Mouse (Mus musculus): ENCODE results near the gene Rnase1. TPM values are rescaled to one million over a fixed set of nuclear protein-coding genes. Genes with fewer than 3 reads are reported as not detected.

Rnase1 gene
- polyA plus RNA-seq, 1 experiment from 2014 or later: not detected

DNA sequence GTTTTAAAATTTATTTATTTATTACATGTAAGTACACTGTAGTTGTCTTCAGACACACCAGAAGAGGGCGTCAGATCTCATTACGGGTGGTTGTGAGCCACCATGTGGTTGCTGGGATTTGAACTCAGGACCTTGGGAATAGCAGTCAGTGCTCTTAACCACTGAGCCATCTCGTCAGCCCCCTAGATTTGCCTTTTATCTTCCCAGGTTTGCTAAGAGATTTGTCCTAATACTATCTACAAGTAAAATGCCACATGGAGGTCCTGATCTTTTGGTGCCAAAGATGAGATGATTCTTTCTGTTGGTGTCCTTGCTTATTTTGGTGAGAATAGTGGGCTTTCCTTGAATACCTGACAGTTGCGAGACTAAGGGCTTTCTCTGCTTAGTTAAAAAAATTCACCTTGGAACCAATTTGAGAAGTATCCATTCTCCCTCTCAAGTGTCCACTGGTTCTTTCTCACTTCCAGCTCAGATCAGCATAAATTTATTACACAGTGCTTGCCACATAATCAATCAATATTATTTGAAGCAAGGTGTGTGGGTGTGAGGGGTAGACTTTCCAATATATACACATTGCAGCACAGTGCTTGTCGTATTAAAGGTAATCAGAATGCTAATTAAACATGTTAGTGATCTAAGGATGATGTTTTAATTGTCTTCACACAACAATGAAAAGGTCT lies 9.6 kb upstream of the Rnase1 start:
- Histone ChIP-seq H3K27ac (no peak overlapping the region), H3K9me3 (no peaks in the 10 kb centered on the region), H3K4me1 (no peaks in the 10 kb centered on the region), H3K4me3 (no peak overlapping the region), H3K4me2 (no peak overlapping the region), H3K27me3 (no peaks in the 10 kb centered on the region), H3K9ac (no peak overlapping the region), H3K36me3 (no peaks in the 10 kb centered on the region)
- 88% methylated on average over 5 of the region's 5 CpGs for WGBS
- ATAC-seq (ENCODE audit: insufficient number of reproducible peaks, insufficient read depth, low FRiP score, low TSS enrichment, low read depth): no peak

DNA sequence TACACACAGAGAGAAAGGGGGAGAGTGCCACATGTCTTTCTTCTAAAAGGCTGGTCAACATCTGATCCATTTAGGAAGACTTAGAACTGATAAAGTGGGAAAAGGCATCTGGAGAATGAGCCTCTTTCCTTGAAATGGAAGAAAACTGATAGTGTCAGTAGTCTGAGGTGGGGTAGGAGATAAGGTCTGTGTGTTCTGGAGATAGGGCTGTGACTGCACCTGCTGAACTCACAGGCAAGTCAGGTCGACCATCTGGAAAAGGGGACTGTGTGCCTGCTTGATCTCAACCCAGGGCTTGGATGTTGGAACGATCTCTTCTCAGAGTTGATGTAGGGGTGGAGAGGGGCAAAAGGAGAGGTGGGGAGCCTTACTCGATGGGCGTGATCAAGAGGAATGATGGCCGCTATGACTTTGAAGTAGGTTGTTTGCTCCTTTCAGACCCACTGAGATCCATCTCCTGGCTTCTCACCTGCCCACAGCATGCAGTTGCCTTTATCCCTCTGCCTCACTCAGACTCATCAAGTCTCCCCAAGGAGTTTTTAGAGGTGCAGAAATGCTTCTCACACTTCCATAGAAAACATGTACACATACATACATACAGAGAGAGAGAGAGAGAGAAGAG lies 5.8 kb upstream of the Rnase1 start:
- Histone ChIP-seq H3K4me1 (no peaks in the 10 kb centered on the region), H3K36me3 (no peaks in the 10 kb centered on the region), H3K9ac (no peak overlapping the region), H3K4me3 (no peak overlapping the region), H3K4me2 (no peak overlapping the region), H3K9me3 (no peaks in the 10 kb centered on the region), H3K27me3 (no peaks in the 10 kb centered on the region), H3K27ac (no peak overlapping the region)
- ATAC-seq (ENCODE audit: insufficient number of reproducible peaks, insufficient read depth, low FRiP score, low TSS enrichment, low read depth): no peak
- 84% methylated on average over 5 of the region's 5 CpGs for WGBS

DNA sequence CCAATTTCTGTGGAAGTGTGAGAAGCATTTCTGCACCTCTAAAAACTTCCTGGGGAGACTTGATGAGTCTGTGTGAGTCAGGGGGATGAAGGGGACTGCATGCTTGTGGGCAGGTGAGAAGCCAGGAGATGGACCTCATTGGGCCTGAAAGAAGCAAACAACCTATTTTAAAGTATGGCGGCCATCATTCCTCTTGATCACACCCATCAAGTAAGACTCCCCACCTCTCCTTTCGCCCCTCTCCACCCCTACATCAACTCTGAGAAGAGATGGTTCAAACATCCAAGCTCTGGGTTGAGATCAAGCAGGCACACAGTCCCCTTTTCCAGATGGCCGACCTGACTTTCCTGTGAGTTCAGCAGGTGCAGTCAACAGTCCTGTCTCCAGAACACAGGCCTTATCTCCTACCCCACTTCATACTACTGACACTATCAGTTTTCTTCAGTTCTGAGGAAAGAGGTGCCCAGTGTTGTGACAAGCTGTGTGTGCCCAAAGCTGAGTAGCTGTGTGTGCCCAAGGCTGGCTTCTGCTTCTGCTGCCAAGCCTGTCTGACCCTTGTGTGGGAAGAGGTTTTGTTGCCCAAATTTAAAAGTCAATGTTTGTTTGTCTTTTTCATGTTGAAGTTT lies 3.7 kb upstream of the Rnase1 start:
- no peaks in the 10 kb centered on the region for H3K9me3 ChIP-seq
- no peaks in the 10 kb centered on the region for H3K36me3 ChIP-seq
- H3K4me2 ChIP-seq: no peak overlapping the region
- H3K4me1 ChIP-seq: no peaks in the 10 kb centered on the region
- H3K9ac ChIP-seq: no peak overlapping the region
- no peaks in the 10 kb centered on the region for H3K27me3 ChIP-seq
- no peak overlapping the region for H3K4me3 ChIP-seq
- no peak for ATAC-seq (ENCODE audit: insufficient number of reproducible peaks, insufficient read depth, low FRiP score, low TSS enrichment, low read depth)
- 79% methylated on average over 3 of the region's 3 CpGs for WGBS
- H3K27ac ChIP-seq: no peak overlapping the region

DNA sequence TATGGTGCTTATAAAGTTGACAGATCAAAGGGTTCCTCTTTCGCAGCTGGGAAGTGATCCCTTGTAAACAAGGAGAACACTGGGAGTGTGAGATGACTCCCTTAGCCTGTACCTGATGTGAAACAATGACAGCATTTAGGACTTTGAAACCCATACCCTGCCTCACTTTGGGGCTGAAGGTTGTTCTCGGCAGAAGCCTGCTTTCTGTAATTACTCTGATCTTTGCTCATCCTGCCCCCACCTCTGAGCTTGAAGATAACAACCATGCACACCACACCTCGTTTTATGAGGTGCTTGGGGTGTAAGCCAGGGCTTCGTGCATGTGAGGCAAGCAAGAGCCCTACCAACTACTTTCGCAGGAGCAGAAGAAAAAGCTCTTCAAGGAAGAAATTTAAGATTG lies 2.6 kb upstream of the Rnase1 start:
- Histone ChIP-seq H3K27ac (no peak overlapping the region), H3K4me2 (no peak overlapping the region), H3K4me1 (no peaks in the 10 kb centered on the region), H3K4me3 (no peak overlapping the region), H3K9ac (no peak overlapping the region), H3K9me3 (no peaks in the 10 kb centered on the region), H3K36me3 (no peaks in the 10 kb centered on the region), H3K27me3 (no peaks in the 10 kb centered on the region)
- WGBS: 47% methylated on average over 5 of the region's 5 CpGs
- ATAC-seq (ENCODE audit: insufficient number of reproducible peaks, insufficient read depth, low FRiP score, low TSS enrichment, low read depth): no peak

DNA sequence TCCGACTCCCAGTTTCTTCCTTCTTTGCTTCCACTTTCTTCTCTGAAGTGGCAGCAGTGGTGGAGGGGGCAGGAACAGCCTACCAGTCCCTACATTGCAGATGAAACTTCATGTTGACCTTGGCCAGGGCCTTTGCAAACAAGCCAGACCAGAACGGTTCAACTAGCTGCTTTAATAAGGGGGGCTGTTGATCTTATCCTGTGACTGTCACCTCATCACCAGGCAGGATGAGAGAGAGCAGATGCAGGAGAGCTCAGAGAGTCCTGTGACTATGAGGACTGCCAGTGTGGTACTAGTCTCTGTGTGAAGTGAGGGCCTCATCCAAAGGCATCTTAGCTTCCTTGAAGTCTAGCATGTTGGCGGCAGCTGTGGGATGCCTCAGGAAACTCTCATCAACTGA lies 1.4 kb upstream of the Rnase1 start:
- no peak for ATAC-seq (ENCODE audit: insufficient number of reproducible peaks, insufficient read depth, low FRiP score, low TSS enrichment, low read depth)
- Histone ChIP-seq H3K4me2 (no peak overlapping the region), H3K4me1 (no peaks in the 10 kb centered on the region), H3K9me3 (no peaks in the 10 kb centered on the region), H3K27me3 (no peaks in the 10 kb centered on the region), H3K27ac (no peak overlapping the region), H3K36me3 (no peaks in the 10 kb centered on the region), H3K9ac (no peak overlapping the region), H3K4me3 (no peak overlapping the region)
- WGBS: 81% methylated on average over 3 of the region's 3 CpGs

DNA sequence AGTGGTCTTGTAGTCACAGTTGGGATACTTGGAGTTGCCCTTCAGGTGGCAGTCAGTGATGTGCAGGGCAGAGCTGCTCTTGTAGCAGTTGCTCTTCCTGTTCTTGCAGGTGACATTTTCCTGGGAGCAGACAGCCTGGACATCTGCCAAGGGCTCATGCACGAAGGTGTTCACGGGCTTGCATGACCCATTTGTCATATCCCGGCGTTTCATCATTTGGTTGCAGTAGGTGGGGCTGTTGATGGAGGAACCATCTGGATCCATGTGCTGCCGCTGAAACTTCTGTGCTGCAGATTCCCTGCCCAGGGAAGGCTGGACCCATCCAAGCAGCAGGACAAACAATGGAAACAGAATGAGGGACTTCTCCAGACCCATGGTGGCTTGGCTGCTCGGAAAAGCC lies 1.1 kb downstream of the Rnase1 start:
- 83% methylated on average over 6 of the region's 6 CpGs for WGBS

DNA sequence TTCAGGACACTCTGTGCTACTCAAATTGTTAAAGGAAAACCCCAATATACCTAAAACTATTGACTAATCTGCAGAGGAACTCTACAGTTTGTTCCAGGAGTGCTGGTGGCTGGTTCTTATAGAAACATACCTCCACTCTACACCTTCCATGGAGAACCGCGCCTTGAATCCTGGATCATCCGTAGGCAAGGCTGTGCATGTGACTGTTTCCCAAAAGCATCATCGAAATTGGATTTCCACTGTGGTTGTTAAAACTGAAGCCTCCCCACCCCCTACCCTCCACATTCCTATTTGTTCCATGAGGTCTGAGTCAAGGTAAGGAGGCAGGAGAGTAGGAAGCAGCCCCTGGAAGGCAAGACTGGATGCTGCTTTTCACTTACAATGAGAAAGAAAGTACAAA lies 2.1 kb downstream of the Rnase1 start:
- Histone ChIP-seq H3K4me3 (no peak overlapping the region), H3K27me3 (no peaks in the 10 kb centered on the region), H3K27ac (no peak overlapping the region), H3K9me3 (no peaks in the 10 kb centered on the region), H3K9ac (no peak overlapping the region), H3K4me1 (no peaks in the 10 kb centered on the region), H3K4me2 (no peak overlapping the region), H3K36me3 (no peaks in the 10 kb centered on the region)
- WGBS: 95% methylated on average over 4 of the region's 4 CpGs
- no peak for ATAC-seq (ENCODE audit: insufficient number of reproducible peaks, insufficient read depth, low FRiP score, low TSS enrichment, low read depth)

More for the DNA sequence above, 1.1 kb downstream of the Rnase1 start:
- no peak for ATAC-seq (ENCODE audit: insufficient number of reproducible peaks, insufficient read depth, low FRiP score, low TSS enrichment, low read depth)
- Histone ChIP-seq H3K4me1 (no peaks in the 10 kb centered on the region), H3K36me3 (no peaks in the 10 kb centered on the region), H3K27me3 (no peaks in the 10 kb centered on the region), H3K9me3 (no peaks in the 10 kb centered on the region), H3K9ac (no peak overlapping the region), H3K4me2 (no peak overlapping the region), H3K4me3 (no peak overlapping the region), H3K27ac (no peak overlapping the region)

DNA sequence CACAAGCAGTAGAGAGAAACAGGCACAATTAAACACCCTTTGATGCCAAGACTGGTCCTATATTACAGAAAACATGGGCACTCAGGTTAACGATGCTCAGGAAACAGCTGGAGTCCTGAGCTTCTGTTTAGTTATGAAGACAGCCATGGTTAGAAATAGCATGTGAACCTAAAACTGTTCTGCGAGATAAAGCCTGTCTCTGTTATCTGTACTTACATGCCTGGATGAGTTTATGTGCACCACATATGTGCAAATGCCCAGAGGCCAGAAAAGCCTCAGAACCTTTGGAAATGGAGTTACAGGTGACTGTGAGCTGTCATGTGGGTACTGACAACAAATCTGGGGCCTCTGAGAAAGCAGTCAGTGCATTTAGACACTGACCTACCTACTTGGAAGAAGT lies 2.6 kb downstream of the Rnase1 start:
- WGBS: 75% methylated on average over 2 of the region's 2 CpGs
- H3K27ac ChIP-seq: no peak overlapping the region
- no peak overlapping the region for H3K4me2 ChIP-seq

DNA sequence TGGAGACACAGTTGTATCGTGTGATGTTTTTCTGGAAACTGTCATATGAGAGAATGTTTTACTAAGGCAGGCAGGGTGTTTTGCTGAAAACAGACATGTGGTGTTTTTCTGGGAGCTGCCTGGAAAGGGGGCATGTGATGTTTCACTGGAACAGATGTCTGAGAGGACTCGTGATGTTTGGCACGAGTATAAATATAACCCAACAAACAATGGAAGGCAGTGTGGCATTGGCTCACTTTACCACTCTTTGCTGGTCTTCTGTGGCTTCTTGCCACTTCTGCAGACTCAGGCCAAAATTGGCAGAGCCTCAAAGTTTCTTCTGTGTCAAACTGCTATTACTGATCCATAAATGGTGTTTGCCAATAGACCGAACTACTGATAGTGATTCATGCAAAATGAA lies 3.3 kb downstream of the Rnase1 start:
- Histone ChIP-seq H3K9ac (no peak overlapping the region), H3K9me3 (no peaks in the 10 kb centered on the region), H3K27ac (no peak overlapping the region), H3K27me3 (no peaks in the 10 kb centered on the region), H3K36me3 (no peaks in the 10 kb centered on the region), H3K4me3 (no peak overlapping the region), H3K4me2 (no peak overlapping the region), H3K4me1 (no peaks in the 10 kb centered on the region)
- no peak for ATAC-seq (ENCODE audit: insufficient number of reproducible peaks, insufficient read depth, low FRiP score, low TSS enrichment, low read depth)
- 74% methylated on average over 4 of the region's 4 CpGs for WGBS

More for the DNA sequence above, 2.6 kb downstream of the Rnase1 start:
- Histone ChIP-seq H3K27me3 (no peaks in the 10 kb centered on the region), H3K9me3 (no peaks in the 10 kb centered on the region), H3K4me3 (no peak overlapping the region), H3K4me1 (no peaks in the 10 kb centered on the region), H3K36me3 (no peaks in the 10 kb centered on the region), H3K9ac (no peak overlapping the region)
- no peak for ATAC-seq (ENCODE audit: insufficient number of reproducible peaks, insufficient read depth, low FRiP score, low TSS enrichment, low read depth)

DNA sequence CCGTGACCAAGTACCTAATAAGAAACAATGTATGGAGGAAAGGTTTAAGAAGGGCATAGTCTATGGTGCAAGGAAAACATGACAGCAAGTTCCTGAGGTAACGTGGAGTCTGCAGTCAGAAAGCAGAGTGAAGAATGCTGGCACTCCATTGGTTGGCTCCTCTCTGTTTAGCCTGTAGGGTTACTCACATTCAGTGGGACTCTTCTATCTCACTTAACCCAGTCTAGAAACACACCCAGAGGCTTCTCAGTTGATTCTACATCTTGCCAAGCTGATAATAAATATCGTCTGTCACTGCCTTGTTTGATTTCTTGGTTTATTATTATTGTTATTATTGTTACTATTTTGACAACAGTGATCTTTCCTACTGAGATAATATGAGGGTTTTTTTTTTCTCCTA lies 4.0 kb downstream of the Rnase1 start:
- H3K9me3 ChIP-seq: no peaks in the 10 kb centered on the region
- H3K4me1 ChIP-seq: no peaks in the 10 kb centered on the region
- H3K4me2 ChIP-seq: no peak overlapping the region
- no peak overlapping the region for H3K9ac ChIP-seq
- 79% methylated on average over 3 of the region's 3 CpGs for WGBS
- no peak overlapping the region for H3K27ac ChIP-seq
- no peak for ATAC-seq (ENCODE audit: insufficient number of reproducible peaks, insufficient read depth, low FRiP score, low TSS enrichment, low read depth)
- H3K4me3 ChIP-seq: no peak overlapping the region
- H3K27me3 ChIP-seq: no peaks in the 10 kb centered on the region
- H3K36me3 ChIP-seq: no peaks in the 10 kb centered on the region

DNA sequence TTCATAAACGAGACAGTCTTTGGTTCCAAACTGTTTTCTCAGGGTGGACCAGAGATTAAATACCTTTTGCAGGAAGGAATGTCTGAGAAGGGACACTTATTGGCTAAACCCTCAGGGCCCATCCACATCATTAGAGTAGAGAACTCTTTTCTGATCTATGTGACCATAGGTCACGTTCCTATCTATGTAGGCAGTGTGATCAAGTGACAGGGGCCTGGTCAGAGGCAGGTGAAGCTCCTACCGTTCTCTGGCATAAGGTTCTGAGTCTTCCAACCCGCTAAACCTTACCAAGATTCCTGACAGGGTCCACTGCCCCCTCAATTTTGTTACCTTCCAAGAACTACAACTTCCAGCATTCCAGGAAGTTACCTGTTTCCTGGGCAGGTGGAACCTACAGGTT lies 4.5 kb downstream of the Rnase1 start:
- Histone ChIP-seq H3K9ac (no peak overlapping the region), H3K27me3 (no peaks in the 10 kb centered on the region), H3K4me1 (no peaks in the 10 kb centered on the region), H3K4me2 (no peak overlapping the region), H3K27ac (no peak overlapping the region), H3K36me3 (no peaks in the 10 kb centered on the region), H3K4me3 (no peak overlapping the region), H3K9me3 (no peaks in the 10 kb centered on the region)
- 79% methylated on average over 4 of the region's 4 CpGs for WGBS
- no peak for ATAC-seq (ENCODE audit: insufficient number of reproducible peaks, insufficient read depth, low FRiP score, low TSS enrichment, low read depth)

DNA sequence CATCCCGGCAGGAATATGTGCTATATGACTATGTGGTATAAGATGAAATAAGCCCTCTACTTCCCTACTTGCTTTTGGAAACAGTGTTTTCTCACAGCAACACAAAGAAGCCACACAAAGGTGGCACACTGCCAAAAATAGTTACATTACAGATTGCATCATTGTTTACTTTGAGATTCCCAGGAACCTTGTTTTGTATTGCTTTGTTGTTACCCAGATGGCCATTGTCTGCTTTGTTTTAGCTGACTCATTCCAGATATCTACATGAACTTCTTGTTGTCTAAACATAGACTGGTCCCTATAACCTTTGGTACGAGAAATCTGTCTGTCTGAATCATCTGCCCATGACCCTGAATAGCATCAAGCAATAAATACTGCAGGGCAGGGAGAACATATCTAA lies 6.2 kb downstream of the Rnase1 start:
- Histone ChIP-seq H3K4me1 (no peaks in the 10 kb centered on the region), H3K4me3 (no peak overlapping the region), H3K4me2 (no peak overlapping the region), H3K27me3 (no peaks in the 10 kb centered on the region), H3K36me3 (no peaks in the 10 kb centered on the region), H3K27ac (no peak overlapping the region), H3K9me3 (no peaks in the 10 kb centered on the region), H3K9ac (no peak overlapping the region)
- WGBS: 76% methylated on average over 2 of the region's 2 CpGs
- no peak for ATAC-seq (ENCODE audit: insufficient number of reproducible peaks, insufficient read depth, low FRiP score, low TSS enrichment, low read depth)
